Mouse (Mus musculus): Measurements from ENCODE around the gene Pcbp4. TPM values are rescaled to one million over a fixed set of nuclear protein-coding genes. Genes with fewer than 3 reads are reported as not detected.

Pcbp4 gene
- polyA plus RNA-seq, 1 experiment from 2014 or later, result 275 TPM

- Histone ChIP-seq H3K36me3 (no peaks in the 10 kb centered on the region), H3K27me3 (ENCODE audit: low read depth, poor library complexity, severe bottlenecking) (peaks cover 11% of the 10 kb centered on the region), H3K4me1 (peaks cover 52% of the 10 kb centered on the region), H3K9me3 (replicated peaks) (no peaks in the 10 kb centered on the region), H3K27ac (peak overlapping the region; percentile 80), H3K4me3 (peak overlapping the region; percentile 32; the same call in 1 of the 2 replicates)
- DNase-seq (ENCODE audit: low spot score), result peak; percentile 56
- WGBS, result 10% methylated on average over 18 of the region's 18 CpGs
These were observed 31.8 kb upstream of the Pcbp4 start for GRCm38 (mm10) chr9:106421033-106421864.

GRCm38 (mm10) chr9:106421865-106422160, 31.3 kb upstream of the Pcbp4 start:
- H3K27ac ChIP-seq, result peak overlapping the region; percentile 80; the same call in 1 of the 2 replicates
- H3K27me3 ChIP-seq (ENCODE audit: low read depth, poor library complexity, severe bottlenecking), result peaks cover 11% of the 10 kb centered on the region
- 0% methylated on average over 3 of the region's 3 CpGs for WGBS
- H3K4me3 ChIP-seq, result peak overlapping the region; percentile 32; the same call in 1 of the 2 replicates
- no peaks in the 10 kb centered on the region for H3K36me3 ChIP-seq
- peak; percentile 92 for DNase-seq (ENCODE audit: low spot score)
- H3K4me1 ChIP-seq, result peaks cover 52% of the 10 kb centered on the region
- no peaks in the 10 kb centered on the region for H3K9me3 ChIP-seq (replicated peaks)

GRCm38 (mm10) chr9:106428719-106429220, 24.3 kb upstream of the Pcbp4 start:
- peaks cover 35% of the 10 kb centered on the region for H3K36me3 ChIP-seq
- H3K9me3 ChIP-seq (replicated peaks), result no peaks in the 10 kb centered on the region
- peak overlapping the region; percentile 89 for H3K4me3 ChIP-seq
- H3K27me3 ChIP-seq (ENCODE audit: low read depth, poor library complexity, severe bottlenecking), result no peaks in the 10 kb centered on the region
- peak overlapping the region; percentile 97 for H3K27ac ChIP-seq
- WGBS, result 28% methylated on average over 11 of the region's 11 CpGs
- peaks cover 20% of the 10 kb centered on the region for H3K4me1 ChIP-seq
- DNase-seq (ENCODE audit: low spot score), result no peak

GRCm38 (mm10) chr9:106429221-106430014, 23.7 kb upstream of the Pcbp4 start, which contains the start of gene Rpl29:
Rpl29 (plus strand) TSS chr9:106429454.
- peak; percentile 90 for DNase-seq (ENCODE audit: low spot score)
- Histone ChIP-seq H3K36me3 (peaks cover 42% of the 10 kb centered on the region), H3K4me1 (peaks cover 20% of the 10 kb centered on the region), H3K27ac (peak within 1 kb of the TSS; percentile 97), H3K4me3 (peak within 1 kb of the TSS; percentile 89), H3K27me3 (ENCODE audit: low read depth, poor library complexity, severe bottlenecking) (no peaks in the 10 kb centered on the region), H3K9me3 (replicated peaks) (no peaks in the 10 kb centered on the region)
- under 1% methylated on average over 55 of the region's 55 CpGs for WGBS

- Histone ChIP-seq H3K36me3 (peaks cover 46% of the 10 kb centered on the region), H3K27ac (peak overlapping the region; percentile 97), H3K4me1 (peaks cover 20% of the 10 kb centered on the region), H3K9me3 (replicated peaks) (no peaks in the 10 kb centered on the region), H3K27me3 (ENCODE audit: low read depth, poor library complexity, severe bottlenecking) (no peaks in the 10 kb centered on the region), H3K4me3 (peak overlapping the region; percentile 89)
- 3% methylated on average over 4 of the region's 4 CpGs for WGBS
- DNase-seq (ENCODE audit: low spot score), result no peak
These were observed 23.2 kb upstream of the Pcbp4 start for GRCm38 (mm10) chr9:106430015-106430264.

- no peak for DNase-seq (ENCODE audit: low spot score)
- 73% methylated on average over 7 of the region's 7 CpGs for WGBS
- Histone ChIP-seq H3K9me3 (replicated peaks) (no peaks in the 10 kb centered on the region), H3K27ac (no peak overlapping the region), H3K36me3 (peaks cover 51% of the 10 kb centered on the region), H3K4me3 (no peak overlapping the region), H3K4me1 (peaks cover 37% of the 10 kb centered on the region), H3K27me3 (ENCODE audit: low read depth, poor library complexity, severe bottlenecking) (no peaks in the 10 kb centered on the region)
These were observed 19.7 kb upstream of the Pcbp4 start for GRCm38 (mm10) chr9:106433389-106433788.

GRCm38 (mm10) chr9:106436566-106436965, 16.5 kb upstream of the Pcbp4 start:
- WGBS, result 91% methylated on average over 9 of the region's 9 CpGs

GRCm38 (mm10) chr9:106442680-106443079, 10.4 kb upstream of the Pcbp4 start:
- 0 out of 2 replicates have a peak, but pooled peaks cover 3% of the 10 kb centered on the region for H3K36me3 ChIP-seq
- H3K4me1 ChIP-seq, result peaks cover 37% of the 10 kb centered on the region
- no peak overlapping the region for H3K27ac ChIP-seq
- DNase-seq (ENCODE audit: low spot score), result no peak
- no peaks in the 10 kb centered on the region for H3K9me3 ChIP-seq (replicated peaks)
- H3K27me3 ChIP-seq (ENCODE audit: low read depth, poor library complexity, severe bottlenecking), result no peaks in the 10 kb centered on the region
- H3K4me3 ChIP-seq, result no peak overlapping the region
- WGBS, result 78% methylated on average over 5 of the region's 5 CpGs

More at GRCm38 (mm10) chr9:106436566-106436965, 16.5 kb upstream of the Pcbp4 start:
- no peak overlapping the region; the same call in 1 of the 2 replicates for H3K4me3 ChIP-seq
- DNase-seq (ENCODE audit: low spot score), result no peak
- peaks cover 31% of the 10 kb centered on the region for H3K4me1 ChIP-seq
- H3K36me3 ChIP-seq, result peaks cover 41% of the 10 kb centered on the region
- no peaks in the 10 kb centered on the region for H3K9me3 ChIP-seq (replicated peaks)
- H3K27me3 ChIP-seq (ENCODE audit: low read depth, poor library complexity, severe bottlenecking), result no peaks in the 10 kb centered on the region
- H3K27ac ChIP-seq, result no peak overlapping the region

GRCm38 (mm10) chr9:106444836-106445235, 8.3 kb upstream of the Pcbp4 start:
- H3K27ac ChIP-seq, result no peak overlapping the region
- DNase-seq (ENCODE audit: low spot score), result no peak
- 0 out of 2 replicates have a peak, but pooled peaks cover 4% of the 10 kb centered on the region for H3K36me3 ChIP-seq
- no peak overlapping the region for H3K4me3 ChIP-seq
- no peaks in the 10 kb centered on the region for H3K27me3 ChIP-seq (ENCODE audit: low read depth, poor library complexity, severe bottlenecking)
- WGBS, result 81% methylated on average over 4 of the region's 4 CpGs
- peaks cover 44% of the 10 kb centered on the region for H3K4me1 ChIP-seq
- H3K9me3 ChIP-seq (replicated peaks), result no peaks in the 10 kb centered on the region

- peak; percentile 94 for DNase-seq (ENCODE audit: low spot score)
- no peaks in the 10 kb centered on the region for H3K9me3 ChIP-seq (replicated peaks)
- H3K27ac ChIP-seq, result peak within 1 kb of the TSS; percentile 81
- H3K4me3 ChIP-seq, result peak within 1 kb of the TSS; percentile 54
- WGBS, result under 1% methylated on average over 24 of the region's 24 CpGs
- H3K36me3 ChIP-seq, result 0 out of 2 replicates have a peak, but pooled peaks cover 3% of the 10 kb centered on the region
- no peaks in the 10 kb centered on the region for H3K27me3 ChIP-seq (ENCODE audit: low read depth, poor library complexity, severe bottlenecking)
- peaks cover 69% of the 10 kb centered on the region for H3K4me1 ChIP-seq
These were observed 5.7 kb upstream of the Pcbp4 start, which contains the start of the genes Abhd14b and Abhd14a for GRCm38 (mm10) chr9:106447348-106447747. Abhd14b (plus strand) TSS chr9:106447459. Abhd14a (minus strand) TSS chr9:106447678.

- Histone ChIP-seq H3K27me3 (ENCODE audit: low read depth, poor library complexity, severe bottlenecking) (no peaks in the 10 kb centered on the region), H3K27ac (peak overlapping the region; percentile 81), H3K36me3 (0 out of 2 replicates have a peak, but pooled peaks cover 3% of the 10 kb centered on the region), H3K4me1 (peaks cover 75% of the 10 kb centered on the region), H3K9me3 (replicated peaks) (no peaks in the 10 kb centered on the region), H3K4me3 (peak overlapping the region; percentile 54)
- no peak for DNase-seq (ENCODE audit: low spot score)
- 34% methylated on average over 9 of the region's 9 CpGs for WGBS
These were observed 5.1 kb upstream of the Pcbp4 start for GRCm38 (mm10) chr9:106447951-106448350.

GRCm38 (mm10) chr9:106448498-106449031, 4.5 kb upstream of the Pcbp4 start:
- 0 out of 2 replicates have a peak, but pooled peaks cover 3% of the 10 kb centered on the region for H3K36me3 ChIP-seq
- no peaks in the 10 kb centered on the region for H3K9me3 ChIP-seq (replicated peaks)
- peaks cover 80% of the 10 kb centered on the region for H3K4me1 ChIP-seq
- 1% methylated on average over 23 of the region's 23 CpGs for WGBS
- H3K27me3 ChIP-seq (ENCODE audit: low read depth, poor library complexity, severe bottlenecking), result no peaks in the 10 kb centered on the region
- H3K27ac ChIP-seq, result peak overlapping the region; percentile 81
- H3K4me3 ChIP-seq, result peak overlapping the region; percentile 54
- peak; percentile 72 for DNase-seq (ENCODE audit: low spot score)

Data from limb, embryonic 10.5 days (tissue).